Mouse (Mus musculus) adrenal gland, adult 2 months (tissue): Measurements from ENCODE around the gene Ppie. TPM values are rescaled to one million over a fixed set of nuclear protein-coding genes. Genes with fewer than 3 reads are reported as not detected.
A peak's percentile ranks its signal among the peaks of the same experiment; 100 is the strongest.
"Not testable (repeated sequence)": the region's sequence is repeated elsewhere in the genome, so short reads cannot be mapped to it uniquely, and the experiment has no call there.

Experiments
- DNase-seq: peaks from one replicate; pipeline ENCODE4 v3.0.0; 2021
- long read RNA-seq: library from polyadenylated mRNA; stranded (forward); transcript quantifications from one replicate; pipeline ENCODE4 v2.0.0, GENCODE M21; 2021
- polyA plus RNA-seq: library from polyadenylated mRNA; depleted of rRNA; stranded (reverse); fragments of >200 nt; gene quantifications from 2 replicates; pipeline ENCODE4 v1.2.3, GENCODE M21; 2012; rRNA removed
- total RNA-seq, 2 experiments: library from RNA; stranded (reverse); gene quantifications; 2 replicates each; pipeline ENCODE4 v1.2.3; 2021

Ppie gene
- total RNA-seq (10 to 100 TPM; 42.4 to 59.1 TPM), polyA plus RNA-seq (9.1 and 10.5 TPM in 2 replicates)
- long read RNA-seq, transcript Ppie-201 (10 exons, 1,188 nt), result major isoform, 49 of 58 reads
- long read RNA-seq, partial matches to known transcripts, result 1 of 58 reads
- long read RNA-seq, other reads (novel, unspliced or antisense), result 8 of 58 reads

DNA sequence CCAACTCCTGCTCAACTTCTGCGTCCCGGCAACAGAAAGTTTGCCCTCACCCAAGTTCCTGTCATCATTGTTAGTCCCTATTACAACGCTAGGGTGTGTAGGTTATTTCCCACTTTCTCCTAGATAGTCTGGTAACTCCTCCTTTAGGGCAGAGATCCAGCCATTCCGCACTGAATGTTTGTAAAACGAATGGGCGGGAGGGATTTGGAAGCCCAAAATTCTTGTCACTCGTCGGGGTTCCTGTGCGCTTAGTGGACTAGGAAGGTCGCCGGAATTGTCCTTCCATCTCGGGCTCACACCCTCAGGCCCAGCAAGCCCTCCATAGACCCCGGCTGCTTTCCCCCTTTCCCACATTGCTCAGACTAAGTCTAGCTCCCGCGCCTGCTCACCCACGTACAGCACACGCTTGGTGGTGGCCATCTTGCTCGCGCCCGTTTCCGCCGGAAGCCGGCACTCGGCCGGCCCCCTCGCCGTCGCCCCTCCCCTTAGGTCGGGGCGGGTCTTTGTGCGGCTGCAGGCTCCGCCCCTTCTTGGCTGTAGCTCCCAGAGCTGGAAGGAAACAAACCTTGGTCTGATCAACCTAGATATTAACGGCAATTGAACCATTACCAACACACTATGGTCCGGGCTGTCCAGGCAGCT lies at the start of gene Ppie:
Gene Ppie (minus strand): TSS at position 439 of the 642 bp plus-strand sequence.
- peak; percentile 89 for DNase-seq

DNA sequence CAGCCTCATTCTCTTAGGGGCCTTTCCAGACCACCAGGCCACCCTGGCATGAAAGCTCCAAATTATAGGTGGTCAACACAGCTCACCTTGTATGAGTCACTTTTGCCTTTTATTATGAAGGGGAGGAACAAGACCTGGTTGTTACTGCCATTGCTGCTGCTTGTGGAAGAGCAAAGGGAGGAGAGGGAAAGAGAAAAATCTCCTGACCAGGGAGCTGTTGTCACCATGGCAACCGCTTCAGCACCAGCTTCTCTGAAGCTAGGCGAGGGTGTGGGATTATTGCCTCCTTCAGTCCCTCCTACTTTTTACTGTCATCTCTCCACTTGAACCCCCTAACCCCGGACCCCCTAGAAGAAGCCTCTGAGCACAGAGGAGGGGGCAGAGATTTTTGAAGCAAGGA lies 45.1 kb upstream of the Ppie start:
- no peak for DNase-seq

DNA sequence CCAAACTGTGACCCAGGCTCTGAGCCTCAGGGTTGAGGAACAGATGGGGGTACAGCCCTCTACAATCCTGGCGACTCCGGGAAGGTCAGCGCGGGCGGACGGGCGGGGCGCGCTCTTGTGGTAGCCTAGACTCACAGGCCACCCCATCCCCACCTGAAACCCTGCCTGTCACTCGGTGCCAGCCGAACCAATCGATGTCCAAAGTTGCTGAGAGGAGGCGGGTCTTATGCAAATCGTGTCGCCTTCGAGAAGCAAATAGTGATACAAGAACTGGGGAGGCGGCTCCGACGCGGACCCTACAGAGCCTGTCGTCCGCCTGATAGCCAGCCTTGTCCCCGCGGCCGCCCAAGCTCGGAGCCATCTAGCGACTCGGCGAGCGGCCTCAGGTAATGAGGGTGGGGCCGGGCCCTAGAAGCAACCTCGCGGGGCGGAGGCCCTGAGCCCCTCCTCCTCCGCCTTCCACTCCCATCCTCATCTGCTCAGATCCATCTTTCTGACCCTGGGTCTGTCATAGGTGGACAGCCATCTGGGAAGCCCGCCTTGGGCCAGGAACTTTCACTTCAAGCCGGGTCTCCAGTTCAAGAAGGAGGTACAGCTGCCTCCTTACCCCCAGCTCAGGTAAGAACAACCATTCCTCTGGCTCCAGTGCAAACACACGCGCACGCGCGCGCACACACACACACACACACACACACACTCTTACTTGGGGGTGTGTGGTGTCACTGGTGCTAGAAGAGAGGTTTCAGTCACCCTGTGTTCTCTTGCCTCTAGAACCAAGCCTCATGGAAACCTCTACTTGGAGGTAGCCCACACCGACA lies 43.7 kb upstream of the Ppie start:
- peak; percentile 91 for DNase-seq

DNA sequence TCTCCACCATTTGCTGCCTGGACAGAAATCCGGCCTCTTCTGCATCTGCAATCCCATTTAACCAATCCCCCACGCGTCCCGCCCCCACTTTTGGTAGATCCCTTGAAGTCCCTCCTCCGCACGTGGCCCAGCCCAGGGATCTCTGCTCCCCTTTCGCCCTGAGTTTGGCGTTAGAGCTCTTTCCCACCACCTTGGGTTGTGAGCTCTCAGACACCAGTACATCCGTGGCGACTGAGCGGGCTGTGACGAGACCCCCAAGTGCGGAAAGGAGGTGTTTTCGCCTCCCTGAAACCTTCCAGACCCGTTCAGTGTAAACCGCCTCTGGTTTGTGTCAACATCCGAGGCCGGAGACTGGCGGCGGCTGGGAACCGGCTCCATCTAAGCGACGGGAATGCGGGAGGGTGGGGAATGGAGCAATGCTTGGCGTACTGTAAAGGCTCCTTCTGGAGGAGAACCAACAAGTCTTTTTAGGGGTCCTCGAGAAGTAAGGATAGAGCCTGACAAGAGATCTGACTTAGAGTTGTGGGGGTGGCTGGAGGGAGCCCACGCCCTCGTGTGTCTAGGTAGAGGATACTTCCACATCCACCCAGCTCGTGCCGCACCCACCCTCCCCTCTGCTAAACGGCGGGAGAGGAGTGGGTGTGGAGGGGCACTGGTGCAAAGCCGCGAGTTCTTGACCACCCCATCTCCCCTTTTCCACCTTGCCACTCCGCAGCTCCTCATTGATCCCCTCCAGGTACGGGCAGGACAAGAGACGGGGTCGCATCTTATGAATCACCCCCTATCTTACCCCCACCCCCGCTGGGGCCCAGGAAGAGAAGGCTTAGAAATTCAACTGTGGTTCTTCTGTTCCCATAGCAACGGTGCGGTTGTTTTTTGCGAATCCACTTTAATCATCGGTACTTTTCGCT lies 42.8 kb upstream of the Ppie start, which contains the start of gene Hpcal4:
Gene Hpcal4 (plus strand): TSS at position 900 of the 911 bp plus-strand sequence.
- DNase-seq, result peak; percentile 77

DNA sequence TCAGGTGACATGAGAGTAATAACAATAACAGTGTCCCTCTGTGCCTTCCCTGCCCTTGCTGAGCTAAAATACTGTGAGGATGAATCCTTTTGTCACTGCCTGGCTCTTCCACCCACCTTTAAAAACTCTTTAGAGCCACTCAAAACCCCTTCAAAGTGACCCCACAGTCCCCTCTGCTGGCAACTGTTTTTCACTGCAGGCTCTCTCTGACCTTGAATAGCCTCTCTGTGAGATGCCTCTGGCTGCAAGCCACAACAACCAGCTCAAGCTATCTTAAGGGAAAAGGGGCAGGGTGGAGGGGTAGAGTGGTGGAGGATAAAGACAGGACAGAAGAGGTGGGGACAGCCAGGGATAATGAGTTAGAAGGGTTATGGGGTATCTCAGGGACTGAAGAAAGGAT lies 32.1 kb upstream of the Ppie start:
- DNase-seq, result peak; percentile 37

GRCm38 (mm10) chr4:123164157-123164556 lies 24.4 kb upstream of the Ppie start:
- DNase-seq, result peak; percentile 28

DNA sequence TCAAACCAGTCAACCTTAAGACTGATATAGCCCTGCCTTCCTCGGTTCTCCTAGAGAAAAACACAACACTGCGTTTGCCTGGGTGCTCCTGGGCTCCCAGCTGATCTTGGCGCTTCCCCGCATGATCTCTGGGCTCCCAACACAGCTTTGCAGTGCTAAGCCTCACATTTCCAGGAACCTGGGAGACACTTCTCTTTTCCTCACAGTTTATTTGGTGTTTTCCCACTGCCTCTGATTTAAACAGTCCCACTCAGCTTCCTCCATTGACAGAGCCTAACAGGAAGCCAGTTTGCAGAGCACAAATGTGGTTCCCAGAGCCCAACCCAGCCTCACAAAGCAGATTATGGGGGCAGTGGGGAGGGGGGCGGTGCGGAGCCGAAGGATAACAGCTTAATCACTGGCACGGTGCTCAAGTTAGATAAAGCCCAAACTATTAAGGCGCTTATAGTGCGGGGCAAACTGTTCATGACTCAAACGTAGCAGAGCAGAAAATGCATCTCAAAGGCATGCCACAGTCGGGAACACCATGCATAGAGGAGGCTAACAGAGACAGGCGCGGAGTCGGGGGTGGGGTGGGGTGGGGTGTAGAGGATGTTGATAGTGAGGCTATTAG lies 22.7 kb upstream of the Ppie start:
- DNase-seq, result no peak

DNA sequence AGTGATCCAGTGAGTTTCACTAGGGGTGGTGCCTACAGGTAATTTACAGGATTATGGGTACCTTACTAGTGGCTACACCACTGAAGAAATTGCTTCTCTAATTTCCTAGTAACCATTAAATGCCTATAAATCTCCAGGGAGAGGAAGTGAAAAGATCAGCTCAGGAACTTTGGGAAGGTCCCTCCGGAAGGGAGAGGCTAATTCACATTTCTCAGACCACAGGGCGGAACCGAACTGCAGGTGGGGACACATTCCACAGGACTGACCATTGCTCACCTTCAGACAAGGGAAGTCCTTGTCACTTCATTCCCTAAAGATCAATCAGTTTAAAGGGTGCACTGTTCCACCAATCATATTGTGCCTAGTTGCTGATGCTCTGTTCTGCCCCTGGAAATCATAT lies 21.5 kb upstream of the Ppie start:
- not testable (repeated sequence) for DNase-seq

- no peak for DNase-seq
These were observed 20.8 kb upstream of the Ppie start for GRCm38 (mm10) chr4:123160571-123160970.

DNA sequence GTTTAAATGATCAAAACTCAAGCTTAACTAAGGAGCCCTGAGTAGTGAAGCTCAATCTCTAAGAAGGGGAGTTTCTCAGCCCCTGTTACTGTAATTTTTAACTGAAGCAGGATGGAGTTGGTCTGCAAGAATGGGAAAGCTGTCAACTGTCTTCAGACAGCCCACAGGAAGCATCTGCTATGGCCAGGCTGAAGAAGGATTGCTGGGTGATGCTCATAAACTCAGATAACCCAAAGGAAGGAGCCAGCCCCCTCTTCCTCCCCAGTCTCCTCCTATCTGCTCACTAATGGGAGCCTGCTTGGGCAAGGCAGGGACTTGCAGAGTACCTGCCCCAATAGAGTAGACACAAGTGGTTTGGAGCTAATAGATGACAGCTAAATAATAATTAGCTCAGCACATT lies 16.1 kb upstream of the Ppie start:
- no peak for DNase-seq

DNA sequence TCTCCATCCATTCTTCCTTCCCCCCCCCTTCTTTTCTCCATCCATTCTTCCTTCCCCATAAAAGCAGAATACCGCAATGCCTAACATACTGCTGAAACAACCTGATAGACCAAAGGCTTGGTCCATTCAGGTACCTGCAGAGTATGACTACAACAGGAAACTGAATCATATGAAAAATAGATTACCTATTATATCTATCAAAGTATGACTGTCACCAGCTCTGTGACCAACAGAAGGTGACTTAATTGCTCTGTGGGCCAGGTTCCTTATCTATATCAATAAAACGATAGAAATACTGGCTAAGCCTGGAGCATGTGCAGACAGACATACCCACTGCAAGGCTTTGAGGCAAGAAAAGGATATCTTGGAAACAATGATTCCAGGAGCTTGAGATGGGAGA lies 15.7 kb upstream of the Ppie start:
- no peak for DNase-seq

DNA sequence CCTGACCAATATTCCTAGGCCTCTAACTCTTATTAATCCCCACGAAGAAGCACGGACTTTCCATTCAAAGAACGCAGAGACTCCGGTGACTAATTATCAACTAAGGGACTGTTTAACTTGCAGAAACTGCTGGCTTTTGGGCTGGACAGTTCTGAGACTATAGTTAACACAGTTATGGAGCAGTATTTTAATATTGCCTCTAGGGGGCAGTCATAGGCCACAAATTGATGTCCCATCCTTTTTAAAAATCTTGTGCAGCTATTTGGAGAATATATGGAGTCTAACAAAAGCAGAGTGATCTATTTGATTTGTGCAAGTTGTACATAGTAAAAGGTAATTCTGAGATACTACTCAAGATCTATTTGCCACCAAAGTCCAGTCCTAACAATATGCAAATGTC lies 15.3 kb upstream of the Ppie start:
- peak; percentile 34 for DNase-seq

GRCm38 (mm10) chr4:123152976-123153375 lies 13.2 kb upstream of the Ppie start:
- DNase-seq, result no peak

DNA sequence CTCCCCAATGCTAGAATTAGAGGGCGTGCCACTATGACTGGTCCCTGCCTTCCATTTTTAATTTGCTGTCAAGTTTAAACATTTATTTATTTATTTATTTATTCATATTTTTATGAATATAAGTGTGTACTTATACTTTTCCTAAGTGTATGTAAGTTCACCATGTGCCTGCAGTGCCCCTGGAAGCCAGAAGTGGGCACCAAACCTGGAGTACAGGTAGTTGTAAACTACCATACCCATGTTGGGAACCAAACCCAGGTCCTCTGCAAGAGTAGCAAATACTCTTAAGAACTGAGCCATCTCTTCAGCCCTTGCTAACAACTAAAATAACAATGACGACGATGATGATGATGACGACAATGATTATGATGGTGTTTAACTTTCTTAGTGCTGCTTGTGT lies 12.3 kb upstream of the Ppie start:
- no peak for DNase-seq

DNA sequence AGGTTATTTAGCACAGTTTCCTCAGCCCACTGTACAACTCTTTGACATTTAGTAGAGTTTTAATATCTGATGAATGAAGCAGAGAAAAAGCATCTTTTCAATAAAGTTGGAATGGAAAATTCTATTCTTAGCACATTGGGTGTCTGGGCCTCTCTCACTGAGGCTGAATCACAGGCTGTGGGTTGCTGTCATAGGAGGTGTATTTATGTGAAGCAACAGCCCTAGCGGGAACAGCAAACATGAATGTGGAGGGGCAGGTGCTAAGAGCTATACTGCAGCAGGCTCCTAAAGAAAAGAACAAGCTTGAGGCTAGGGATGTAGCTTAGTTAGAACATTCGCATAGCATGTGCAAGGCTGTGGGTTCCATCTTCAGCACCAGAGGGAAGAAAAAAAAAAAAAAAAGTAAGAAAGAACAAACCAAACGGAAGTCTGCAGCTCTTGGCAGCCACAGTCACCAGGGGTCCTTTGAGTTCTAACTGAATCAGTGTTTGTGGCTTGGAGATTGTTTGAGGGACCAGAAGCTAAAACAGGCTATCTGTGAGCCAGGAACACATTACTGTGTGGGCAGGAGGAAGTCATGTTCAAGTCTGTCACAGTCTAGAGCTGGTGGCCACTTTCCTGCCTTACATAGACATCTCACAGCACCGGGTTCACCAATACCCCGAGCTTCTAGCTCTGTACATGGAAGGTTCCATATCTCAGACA lies 7.8 kb upstream of the Ppie start:
- no peak for DNase-seq

DNA sequence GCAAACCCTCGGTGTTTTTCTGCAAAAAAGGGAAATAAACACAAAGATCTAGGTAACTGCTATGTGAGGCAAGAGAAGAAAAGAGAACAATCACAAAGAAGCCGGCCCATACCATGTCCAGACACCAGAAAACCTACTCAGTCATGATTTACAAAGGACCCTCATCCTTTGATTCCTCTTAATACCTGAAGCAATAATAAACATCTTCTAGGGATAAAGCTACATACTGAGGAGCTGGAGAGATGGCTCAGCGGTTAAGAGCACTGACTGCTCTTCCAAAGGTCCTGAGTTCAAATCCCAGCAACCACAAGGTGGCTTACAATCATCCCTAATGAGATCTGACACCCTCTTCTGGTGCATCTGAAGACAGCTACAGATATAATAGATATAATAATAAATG lies 2.2 kb downstream of the Ppie start:
- no peak for DNase-seq

DNA sequence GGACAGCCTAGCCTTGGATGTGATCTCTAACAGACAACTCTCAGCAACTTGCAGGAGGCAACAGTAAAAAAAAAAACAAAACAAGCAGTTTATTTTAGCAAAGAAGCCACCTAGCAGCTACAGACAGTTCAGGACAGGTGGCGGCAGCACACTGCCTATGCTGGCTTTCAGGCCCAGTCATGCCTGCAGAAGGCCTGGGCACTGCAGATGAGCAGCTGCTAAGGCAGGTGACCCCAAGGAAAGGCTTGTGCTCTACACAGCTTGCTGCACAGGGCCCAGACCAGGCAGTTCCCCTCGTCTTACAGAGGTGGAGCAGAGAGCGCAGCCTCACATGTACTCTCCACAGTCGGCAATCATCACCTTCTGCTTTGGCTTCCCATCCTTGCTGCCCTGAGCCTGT lies 12.7 kb downstream of the Ppie start:
- DNase-seq, result no peak

DNA sequence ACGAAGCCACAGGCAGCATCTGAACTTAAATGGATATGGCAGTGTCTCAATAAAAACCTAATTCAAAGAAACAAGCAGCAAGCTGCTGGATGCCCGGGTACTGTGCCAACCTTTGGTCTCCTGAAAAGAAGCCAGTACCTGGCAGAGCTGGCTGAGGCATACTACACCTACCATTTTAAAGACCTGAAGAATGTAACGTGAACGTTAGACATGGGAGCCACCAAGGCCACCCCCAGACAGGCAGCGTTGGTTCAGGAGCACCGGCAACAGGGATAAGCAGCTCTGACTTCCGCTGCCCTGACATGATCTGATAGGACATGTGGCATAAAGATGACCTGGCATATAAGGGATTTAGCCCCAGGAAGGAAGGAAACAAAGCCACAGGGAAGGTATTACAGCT lies 13.1 kb downstream of the Ppie start:
- no peak for DNase-seq

DNA sequence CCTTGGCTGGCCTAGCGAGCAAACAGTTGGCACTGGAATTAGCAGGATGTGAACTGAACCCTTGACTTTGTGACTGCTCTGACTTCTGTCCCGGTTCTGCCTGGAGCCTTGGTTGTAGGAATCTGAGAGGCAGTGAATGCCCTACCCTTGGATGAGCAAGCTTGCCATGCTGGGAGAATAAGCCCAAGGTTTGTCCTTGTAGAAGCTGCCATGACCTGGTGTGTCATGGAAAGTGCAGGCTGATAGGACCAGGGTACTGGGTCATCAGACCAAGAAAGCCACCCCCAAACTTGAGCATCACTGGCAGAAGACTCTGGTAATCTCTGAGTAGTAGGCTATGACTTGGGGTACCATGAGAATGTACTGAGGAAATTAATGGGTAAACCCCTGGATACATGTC lies 18.5 kb downstream of the Ppie start:
- DNase-seq, result peak; percentile 61

GRCm38 (mm10) chr4:123116640-123117039 lies 23.1 kb downstream of the Ppie start:
- not testable (repeated sequence) for DNase-seq

- no peak for DNase-seq
These were observed 23.7 kb downstream of the Ppie start, which contains the start of gene Oxct2b for GRCm38 (mm10) chr4:123116011-123116410. Gene Oxct2b (plus strand): TSS chr4:123116266.
